Mouse (Mus musculus) thymus, adult 18-20 months (tissue): ENCODE results near the gene Usp39.

Experiments
- DNase-seq, 2 experiments: peaks; one replicate each; pipeline ENCODE4 v3.0.0; 2022; ENCODE audit warnings: mixed read lengths in 2 of 2

Usp39 gene

DNA sequence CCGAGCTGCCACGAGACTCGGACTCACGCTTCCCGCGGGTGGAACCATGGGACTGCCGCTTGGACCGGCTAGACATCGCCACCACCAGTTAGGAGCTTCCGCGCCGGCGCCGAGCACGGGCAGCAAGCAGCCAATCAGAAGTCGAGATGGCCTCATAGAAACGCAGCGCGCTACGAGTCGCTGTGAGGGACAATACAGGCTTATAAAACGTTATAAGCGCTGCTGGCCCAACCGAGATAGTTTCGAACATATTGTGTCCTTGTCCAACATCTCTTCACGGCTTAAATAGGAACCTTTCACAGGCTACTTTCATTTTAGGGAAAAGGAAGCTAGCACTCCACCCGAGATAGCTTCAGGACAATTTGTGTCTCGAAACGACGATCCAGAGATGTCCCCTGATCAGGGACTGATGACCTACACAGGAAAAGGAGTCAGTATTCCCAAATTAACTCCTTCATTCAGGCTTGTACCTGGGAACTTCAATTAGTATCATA, at the start of gene Usp39:
Gene Usp39 (minus strand): TSS at position 111 of the 494 bp plus-strand sequence.
- peak; percentile 83 to 87 for DNase-seq

DNA sequence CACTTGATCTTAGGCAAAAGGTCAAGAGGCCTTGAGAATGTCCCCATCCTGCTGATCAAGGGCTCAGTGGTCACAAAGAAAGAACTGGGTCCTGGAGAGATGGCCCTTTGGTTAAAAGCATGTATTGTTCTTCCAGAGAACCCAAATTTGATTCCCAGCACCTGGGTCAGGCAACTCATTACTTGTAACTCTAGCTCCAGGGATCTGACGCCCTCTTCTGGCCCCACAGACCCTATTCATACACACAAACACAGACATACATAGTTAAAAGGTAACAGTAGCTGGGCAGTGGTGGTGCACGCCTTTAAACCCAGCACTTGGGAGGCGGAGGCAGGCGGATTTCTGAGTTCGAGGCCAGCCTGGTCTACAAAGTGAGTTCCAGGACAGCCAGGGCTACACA, 47.4 kb upstream of the Usp39 start:
- no peak for DNase-seq

DNA sequence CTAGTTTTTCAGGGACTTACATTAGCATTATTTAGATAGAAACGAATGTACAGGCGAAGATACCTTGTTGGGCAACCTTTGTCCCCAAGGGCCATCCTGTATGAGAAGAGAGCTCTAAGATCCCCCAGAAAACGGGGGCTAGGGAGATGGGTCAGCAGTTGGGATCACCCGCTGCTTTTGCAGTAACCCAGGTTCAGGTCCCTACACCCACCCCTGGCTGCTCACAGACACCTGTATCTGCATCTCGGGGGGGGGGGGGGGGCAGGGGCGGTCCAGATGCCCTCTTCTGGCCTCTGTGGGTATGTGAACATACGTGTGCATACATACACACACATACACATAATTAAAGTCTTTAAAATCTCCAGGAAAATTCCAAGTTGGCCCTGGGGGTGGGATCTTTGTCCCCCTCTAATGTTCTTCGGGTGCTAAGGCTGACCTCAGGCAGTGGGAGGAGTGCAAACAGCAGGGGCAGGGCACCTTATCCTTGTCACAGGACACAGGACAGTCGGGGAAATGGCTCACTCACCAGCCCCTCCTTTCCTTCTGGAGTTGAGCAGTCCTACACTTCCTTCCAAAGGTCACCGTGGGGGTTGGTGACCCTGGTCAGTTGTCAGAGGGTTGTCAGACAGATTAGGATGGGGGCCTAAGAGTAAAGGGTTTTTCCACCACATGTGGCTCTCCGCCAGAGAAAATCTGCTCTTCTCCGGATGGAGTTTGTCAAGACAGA, 46.0 kb upstream of the Usp39 start:
- no peak for DNase-seq

DNA sequence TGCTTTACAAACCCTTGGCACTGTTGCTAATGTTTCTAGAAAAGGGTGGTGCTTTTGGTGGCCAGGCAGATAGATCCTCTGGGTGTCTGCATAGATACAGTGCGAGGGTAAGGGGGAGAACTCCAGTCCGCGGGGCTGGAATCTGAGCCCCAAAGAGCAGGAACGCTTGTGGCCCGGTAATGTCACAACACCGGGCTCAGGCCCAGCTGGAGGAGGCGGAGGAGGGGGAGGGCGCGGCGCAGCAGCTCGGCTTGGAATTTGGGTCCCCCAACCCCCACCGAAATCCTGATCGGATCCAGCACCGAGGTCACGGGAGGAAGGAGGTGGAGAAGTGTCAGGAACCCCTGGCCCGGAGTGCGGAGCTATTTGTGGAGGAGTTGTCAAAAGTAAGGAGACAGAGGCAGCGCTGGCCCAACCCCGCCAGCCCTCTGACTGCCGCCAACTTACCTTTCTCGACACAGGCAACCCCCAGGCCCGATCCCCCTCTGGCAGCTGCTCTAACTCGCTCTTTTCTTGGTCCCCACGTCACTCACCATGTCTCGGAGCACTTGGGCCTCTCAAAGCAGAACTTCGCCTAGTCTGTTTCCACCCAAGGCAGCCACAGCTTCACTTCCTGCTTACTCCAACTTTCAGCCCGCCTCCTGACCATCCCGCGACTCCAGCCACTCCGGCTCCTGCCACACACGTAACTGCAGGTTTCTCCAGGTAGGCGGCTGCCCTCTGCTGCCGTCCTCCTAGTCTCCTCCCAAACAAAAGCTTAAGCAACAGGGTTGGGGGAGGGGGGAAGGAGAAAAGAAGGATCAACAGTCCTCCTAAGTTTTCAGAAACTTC, 45.2 kb upstream of the Usp39 start, which contains the start of gene Vamp8:
Gene Vamp8 (minus strand): TSS at position 763 of the 831 bp plus-strand sequence.
- DNase-seq = peak; percentile 50 to 59

DNA sequence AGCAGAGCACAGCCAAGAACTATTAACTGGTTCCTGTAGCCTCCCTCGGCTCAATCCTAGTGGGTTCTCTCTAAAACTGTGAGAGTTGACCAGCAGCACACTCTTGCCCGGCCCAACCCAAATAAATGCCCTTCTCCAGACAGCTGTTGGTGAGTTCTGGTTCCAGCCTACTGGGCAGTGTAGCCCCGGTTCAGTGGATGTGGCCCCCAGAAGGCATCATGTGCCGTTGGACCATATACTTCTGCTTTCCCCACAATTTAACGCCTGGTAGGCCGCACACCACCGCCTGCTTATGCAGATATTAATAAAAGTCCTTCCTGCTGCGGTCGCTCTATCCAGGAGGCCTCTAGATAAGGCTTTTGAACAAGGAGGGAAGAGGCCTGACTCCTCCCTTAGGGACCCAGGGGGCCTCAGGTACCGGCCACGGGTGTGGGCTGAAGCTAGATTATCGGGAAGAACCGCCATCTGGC, 44.5 kb upstream of the Usp39 start:
- DNase-seq = no peak

DNA sequence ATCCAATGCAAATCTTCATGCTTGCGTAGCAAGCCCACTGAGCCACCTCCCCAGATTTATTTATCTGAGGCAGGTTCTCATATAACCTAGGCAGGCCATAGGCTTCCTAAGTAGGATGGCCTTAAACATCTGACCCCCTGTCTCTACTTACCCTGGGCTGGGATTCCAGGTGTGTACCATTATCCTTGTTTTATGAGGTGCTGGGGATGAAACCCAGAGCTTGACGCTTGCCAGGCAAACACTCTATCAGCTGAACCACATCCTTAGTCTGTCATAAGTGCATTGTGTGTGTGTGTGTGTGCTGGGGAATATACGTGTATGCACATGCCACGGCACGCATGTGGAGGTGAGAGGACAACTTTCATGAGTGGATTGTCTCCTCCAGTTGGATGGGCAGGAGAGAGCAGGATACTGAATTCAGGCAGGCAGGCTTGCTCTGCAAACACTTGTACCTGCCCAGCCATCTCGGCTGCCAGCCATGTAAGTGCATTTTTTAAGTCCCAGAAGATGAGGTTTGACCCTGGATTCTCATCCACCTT, 43.9 kb upstream of the Usp39 start:
- no peak for DNase-seq

DNA sequence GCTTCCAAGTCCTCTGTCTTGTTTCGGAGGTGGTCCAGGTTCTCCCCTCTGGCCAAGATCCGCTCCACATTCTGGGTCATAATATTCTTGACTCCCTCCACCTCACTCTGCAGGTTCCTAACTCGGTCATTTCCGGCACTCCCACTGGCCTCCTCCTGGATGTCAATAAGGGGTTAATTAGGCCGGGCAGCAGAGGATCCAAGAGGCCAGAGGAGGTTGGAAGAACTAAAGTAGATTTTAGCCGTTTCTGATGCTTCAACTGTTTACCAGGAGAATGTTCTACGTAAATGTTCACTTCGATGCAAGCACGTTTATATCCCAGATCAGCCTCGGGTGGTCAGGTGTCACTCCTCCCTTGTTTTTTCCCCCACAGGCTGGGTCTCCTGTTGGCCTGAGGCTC, 43.3 kb upstream of the Usp39 start:
- DNase-seq = no peak

DNA sequence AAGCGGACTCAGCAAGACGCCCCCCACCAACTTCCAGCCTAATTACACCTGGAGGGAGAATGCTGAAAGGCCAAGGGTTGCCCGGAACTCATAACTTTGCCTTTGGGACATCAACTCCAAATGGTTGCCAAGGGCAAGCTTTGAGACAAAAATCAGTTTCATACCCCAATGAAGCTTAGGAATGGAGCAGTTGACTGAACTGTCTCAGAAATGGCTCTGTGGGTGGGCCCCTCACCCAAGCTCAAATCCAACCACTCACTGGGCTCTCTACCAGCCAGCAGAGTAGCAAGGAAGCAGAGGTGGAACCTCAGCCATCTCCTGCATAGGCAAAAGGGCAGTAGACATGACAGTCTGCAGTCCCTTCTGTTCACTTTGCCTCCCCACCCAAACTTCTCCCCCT, 42.8 kb upstream of the Usp39 start:
- no peak for DNase-seq

DNA sequence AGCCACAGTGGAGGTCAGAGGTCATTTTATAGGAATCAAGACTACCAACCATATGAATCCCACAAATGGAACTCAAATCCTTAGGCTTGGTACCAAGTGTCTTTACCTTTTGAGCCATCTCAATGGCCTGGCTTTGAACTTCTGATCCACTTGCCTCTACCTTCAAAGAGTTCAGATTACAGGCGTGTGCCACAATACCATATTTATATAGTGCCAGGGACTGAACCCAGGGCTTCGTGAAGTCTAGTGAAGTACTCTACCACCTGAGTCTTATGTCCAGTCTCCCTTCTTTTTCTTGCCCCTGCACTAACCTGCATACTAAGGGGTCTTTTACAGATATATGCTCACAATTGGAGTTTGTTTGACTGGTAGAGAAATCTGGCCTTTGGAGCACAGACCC, 41.6 kb upstream of the Usp39 start:
- no peak for DNase-seq

DNA sequence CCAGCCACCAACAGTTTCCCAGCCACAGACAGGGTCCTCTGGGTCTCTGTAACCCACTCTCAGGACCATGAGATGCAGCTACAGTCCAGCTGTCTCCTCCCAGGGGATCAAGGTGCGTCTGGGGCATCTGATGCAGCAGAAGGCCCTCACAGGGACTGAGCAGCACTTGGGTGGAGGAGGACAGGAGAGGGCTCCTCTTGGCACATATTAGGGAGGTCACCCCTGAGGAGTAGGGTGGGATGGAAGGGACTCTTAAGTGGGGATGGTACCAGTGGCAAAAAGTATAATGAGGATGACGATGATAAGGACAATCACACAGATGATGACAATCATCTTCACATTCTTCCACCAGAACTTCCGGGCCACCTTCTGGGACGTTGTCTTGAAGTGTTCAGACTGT, 40.3 kb upstream of the Usp39 start:
- no peak for DNase-seq

DNA sequence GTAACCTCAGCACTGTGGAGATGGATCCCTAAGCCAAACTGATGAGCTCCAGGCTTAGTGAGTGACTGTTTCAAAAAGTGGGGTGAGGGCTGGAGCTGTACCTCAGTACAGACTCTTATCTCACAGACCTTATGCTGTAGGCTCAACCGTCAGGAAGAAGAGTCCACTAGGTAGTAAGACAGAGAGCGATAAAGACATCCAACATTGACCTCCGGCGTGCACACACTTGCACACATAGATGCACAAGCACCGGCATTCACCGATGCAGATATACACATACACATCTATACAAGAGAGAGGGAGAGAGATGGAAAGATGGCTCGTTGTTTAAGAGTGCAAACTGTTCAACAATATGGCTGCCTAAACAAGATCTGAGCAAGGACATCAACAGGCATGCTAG, 39.0 kb upstream of the Usp39 start:
- DNase-seq = no peak

DNA sequence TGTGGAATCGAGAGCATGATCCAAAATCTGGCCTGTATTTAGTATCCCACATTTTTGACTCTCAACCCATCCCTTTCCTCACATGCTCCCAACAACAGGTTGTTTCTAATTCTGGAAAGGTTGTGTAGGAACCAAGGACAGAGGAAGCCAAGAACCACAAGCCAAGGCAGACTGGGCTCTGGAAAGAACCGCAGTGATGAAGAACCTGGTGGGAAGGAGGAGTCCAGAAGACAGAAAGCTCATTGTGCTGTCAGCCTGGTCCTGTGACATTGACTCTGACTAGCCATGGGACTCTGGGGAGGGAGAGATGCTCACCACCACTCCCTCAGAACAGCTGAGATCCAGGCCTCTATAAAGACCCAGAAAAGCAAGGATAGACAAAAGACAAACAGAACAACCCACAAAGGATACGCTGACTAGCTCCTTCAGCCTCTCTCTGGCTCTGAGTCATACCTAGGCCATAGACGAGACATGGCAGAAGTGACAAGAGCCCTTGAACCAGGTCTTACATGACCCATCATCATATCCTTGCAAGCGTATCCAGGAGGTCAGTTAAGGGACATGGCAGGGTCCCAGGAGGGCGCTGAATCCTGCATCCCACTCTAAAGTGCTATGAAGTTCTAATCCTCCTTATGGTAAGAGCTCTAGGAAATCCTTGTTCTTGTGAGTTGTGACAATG, 38.3 kb upstream of the Usp39 start:
- no peak for DNase-seq

DNA sequence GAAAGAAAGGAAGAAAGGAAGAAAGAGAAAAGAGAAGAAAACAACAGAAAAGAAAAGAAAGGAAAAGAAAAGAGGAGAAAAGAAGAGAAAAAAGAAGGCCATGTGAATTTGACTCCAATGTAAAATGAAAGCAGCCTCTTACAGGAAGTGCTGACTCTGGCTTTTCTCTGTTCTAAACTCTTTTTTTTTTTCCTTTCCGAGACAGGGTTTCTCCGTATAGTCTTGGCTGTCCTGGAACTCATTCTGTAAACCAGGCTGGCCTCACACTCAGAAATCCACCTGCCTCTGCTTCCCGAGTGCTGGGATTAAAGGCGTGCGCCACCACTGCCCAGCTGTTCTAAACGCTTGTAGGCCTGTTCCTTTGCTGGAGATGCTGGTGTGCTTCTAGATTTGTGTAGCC, 37.5 kb upstream of the Usp39 start:
- DNase-seq = no peak

DNA sequence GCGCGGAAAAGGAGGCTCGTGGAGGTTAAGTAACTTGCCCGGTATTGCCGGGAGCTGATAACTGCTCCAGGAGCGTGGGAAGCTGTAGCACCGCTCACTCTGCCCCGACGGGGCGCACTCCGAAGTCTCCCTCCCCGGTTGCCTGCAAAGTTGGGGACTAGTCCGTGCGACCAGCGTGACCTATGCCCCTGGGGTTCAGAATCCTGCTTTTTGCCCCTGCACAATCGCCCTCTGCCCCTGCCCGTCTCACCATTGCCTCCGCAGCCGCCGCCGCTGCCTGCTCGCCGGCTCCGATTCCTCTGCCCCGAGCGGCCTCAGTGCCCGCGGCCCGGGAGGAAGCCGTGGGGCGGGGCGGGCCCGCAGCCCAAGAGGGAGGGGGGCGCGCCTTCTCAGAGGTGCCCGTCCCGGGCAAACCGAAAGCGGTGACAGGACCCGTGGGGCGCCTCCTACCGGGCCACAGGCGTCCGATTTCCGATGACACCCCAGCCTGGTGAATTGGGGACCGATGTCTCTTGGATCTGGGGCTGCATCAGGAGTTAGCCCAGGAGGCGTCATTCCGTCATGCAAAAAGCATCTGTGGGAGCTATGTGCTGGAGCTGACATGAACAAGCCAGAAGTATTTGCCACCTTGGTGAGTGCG, 35.3 kb upstream of the Usp39 start, which contains the start of gene Vamp5:
Gene Vamp5 (minus strand): TSS at position 338 of the 640 bp plus-strand sequence.
- DNase-seq = peak; percentile 83 to 87

DNA sequence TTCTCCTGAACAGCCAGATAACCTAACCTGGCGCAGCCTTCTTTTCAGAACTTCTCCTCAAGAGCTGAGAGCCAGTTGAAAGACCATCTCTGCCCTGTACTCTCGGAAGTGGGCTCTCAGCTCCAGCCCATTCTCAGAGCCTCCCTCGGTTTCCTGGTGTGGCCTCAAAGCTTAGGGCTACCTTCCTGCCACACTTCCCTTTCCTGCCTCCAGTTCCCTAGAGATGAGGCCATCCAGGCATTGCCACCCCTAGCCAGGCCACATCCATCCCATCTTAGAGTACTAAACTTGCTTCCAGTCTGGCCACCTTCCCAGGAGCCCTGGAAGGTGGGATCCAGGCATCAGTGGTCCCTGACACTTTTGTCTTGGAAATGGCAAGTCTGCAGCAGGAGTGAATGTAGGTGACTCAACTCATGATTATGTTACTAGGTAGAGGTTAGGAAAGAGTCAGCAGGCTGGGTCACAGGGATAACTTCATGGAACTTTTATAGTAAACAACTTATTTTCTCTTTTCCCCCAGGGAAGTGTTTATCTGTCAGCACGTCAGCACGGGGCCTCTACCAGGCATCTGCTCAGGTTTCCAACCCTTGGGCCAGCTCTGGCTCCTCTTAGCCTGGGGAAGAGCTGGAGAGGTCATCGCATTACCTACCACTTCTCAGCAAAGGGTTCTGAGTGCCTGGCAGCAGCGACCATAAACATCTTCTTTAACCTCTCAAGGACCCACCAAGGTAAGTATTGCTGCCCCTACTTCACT, 34.6 kb upstream of the Usp39 start:
- no peak for DNase-seq

DNA sequence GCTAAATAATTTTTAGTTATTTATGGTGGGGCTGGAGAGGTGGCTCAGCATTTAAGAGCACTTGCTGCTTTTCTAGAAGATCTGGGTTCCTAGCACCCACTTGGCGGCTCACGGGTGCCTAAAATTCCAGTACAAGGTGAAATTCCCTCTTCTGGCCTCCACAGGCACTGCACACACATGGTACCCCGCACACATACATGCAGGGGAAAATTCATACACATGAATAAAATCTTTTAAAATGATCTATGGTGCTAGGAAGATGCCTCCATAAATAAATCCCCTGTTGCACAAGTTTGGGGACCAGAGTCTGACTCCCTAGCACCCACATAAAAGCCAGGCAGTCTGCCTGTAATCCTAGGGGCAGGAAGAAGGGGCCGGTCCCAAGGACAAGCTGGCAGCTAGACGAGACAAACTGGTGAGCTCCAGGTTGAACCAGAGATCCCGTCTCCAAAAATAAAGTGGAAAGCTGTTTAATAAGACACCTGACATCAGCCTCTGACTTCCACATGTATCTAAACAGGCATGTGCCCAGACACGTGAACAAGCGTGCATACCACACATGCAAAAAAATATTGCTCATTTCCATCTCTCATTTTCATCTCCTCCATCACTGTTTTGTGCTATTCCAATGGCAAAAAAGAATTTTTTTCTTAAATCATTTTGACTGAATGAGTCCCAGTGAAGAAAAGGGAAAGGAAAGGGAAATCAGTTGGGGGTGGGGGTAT, 33.7 kb upstream of the Usp39 start:
- no peak for DNase-seq

DNA sequence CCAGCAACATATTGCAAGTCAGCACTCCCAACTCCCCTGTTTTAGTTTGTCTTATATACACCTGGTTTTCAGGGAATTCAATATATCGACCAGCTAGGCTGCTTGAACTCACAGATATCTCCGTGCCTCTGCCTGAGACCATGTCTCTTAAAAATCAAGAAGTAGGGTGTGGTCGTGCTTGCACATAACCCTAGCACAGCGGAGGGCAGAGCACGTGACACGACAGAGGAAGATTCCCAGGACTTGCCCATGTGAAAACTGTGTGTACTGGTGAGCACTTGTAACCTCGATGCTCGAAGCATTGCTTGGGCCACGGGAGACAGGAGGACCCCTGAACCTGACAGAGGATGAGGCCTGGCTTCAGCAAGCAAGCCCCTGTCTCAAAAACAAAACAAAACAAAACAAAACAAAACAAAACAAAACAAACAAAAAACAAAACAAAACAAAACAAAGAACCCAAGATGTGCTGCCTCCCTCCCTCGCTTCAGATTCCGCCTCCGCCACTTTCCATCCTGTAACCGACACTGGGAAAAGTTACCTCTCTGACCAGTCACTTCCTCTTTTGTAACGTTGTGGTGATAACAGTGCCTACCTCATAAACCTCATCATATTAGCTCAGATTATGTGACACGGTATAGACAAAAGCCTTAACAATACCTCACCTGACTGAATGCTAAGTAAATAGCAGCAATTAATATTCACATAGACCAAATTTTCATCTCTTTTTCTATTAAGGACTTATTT, 30.0 kb upstream of the Usp39 start:
- no peak for DNase-seq

DNA sequence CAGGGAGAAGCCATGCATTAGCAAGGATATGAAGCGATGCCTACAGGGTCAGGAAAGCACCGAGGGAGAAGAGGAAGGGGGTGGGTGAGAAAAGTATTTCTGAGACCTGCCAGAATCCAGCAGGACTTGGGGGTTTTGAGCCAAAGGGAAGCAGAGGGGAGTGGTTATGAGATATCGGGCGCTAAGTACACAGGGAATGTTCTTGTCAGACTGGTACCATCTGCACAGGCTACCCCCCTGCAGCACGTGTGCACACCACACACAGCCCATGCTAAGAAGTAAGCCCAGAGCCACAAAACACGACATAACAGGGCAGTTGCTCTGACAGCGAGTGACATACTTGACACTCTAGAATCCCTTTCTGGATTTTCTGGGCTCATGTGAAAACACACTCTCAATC, 29.2 kb upstream of the Usp39 start:
- DNase-seq = no peak

DNA sequence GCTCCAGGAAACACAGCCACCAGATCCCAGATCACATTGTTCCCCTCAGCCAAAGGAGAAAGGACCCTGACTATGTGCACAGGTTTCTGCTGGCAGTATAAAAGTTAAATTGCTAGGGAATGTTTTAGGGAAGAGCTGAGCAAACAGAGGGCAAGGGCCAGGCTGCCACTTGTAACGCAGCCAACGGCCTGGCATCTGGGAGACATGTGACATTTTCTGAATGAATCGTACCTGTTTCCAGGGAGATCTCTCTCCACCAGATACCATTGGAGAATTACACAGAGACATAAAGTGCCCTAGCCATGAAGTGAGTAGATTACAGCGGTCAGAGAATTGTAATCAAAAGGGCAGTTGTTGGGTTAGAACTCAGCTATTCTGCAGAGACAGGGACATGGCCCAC, 28.2 kb upstream of the Usp39 start:
- DNase-seq = no peak

DNA sequence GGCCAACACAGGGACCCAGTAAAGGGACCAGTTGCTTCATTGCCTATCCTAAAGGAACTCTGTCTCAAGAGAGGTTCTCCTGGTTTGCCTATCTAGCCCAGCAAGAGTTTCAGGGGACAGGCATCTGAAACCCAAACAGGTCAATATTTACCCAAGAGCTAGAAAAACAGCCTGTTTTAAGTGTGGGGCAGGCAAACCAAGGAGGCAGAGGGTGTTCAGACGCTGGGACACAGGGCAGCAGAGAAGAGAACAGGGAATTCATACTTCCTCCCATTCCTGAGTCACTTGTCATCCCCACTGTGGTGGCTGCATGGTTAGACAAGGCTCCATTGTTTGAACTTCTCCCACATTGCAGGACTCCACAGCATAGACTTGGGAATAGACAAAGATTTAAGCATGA, 26.6 kb upstream of the Usp39 start:
- no peak for DNase-seq
